Mouse (Mus musculus) ovary, adult 10 weeks (tissue): ENCODE measurements around the gene Zer1. TPM values are rescaled to one million over a fixed set of nuclear protein-coding genes. Genes with fewer than 3 reads are reported as not detected.

Source experiments
- polyA plus RNA-seq: library from polyadenylated mRNA; stranded (reverse); fragments of 350-450 nt; fragmentation: Illumina TruSeq; extraction: RNeasy Lipid Tissue Mini Kit (QIAGEN cat#74804); gene quantifications from one replicate; pipeline ENCODE4 v1.2.3, GENCODE M21; 2014

Zer1 gene
- 1.5 TPM for polyA plus RNA-seq

GRCm38 (mm10) chr2:30124472-30125274, at the start of gene Zer1:
TSS of gene Zer1 (minus strand) at chr2:30124585.

GRCm38 (mm10) chr2:30171371-30171996, 47.1 kb upstream of the Zer1 start, which contains the start of gene Endog:
TSS of gene Endog (plus strand) at chr2:30171493.

GRCm38 (mm10) chr2:30133613-30134377, 9.4 kb upstream of the Zer1 start, which contains the start of gene Tbc1d13:
TSS of gene Tbc1d13 (plus strand) at chr2:30133746.

GRCm38 (mm10) chr2:30093471-30094207, 30.7 kb downstream of the Zer1 start, which contains the start of gene Zdhhc12:
TSS of gene Zdhhc12 (minus strand) at chr2:30093648.

GRCm38 (mm10) chr2:30077502-30078348, 46.7 kb downstream of the Zer1 start, which contains the start of gene Pkn3:
TSS of gene Pkn3 (plus strand) at chr2:30077684.

GRCm38 (mm10) chr2:30057223-30057904, 67.0 kb downstream of the Zer1 start, which contains the start of gene Set:
TSS of gene Set (plus strand) at chr2:30057378.

GRCm38 (mm10) chr2:30048699-30049388, 75.5 kb downstream of the Zer1 start, which contains the start of gene Wdr34:
TSS of gene Wdr34 (minus strand) at chr2:30048881.

Other genes starting within 250 kb of the Zer1 start
- gene Odf2, start 235.4 kb downstream of the Zer1 start, polyA plus RNA-seq: 10.1 TPM
- gene Gle1, start 189.2 kb downstream of the Zer1 start, polyA plus RNA-seq: 10.7 TPM
- 52.6 TPM for gene Sptan1, start 159.0 kb downstream of the Zer1 start, polyA plus RNA-seq
- gene Wdr34, start 75.7 kb downstream of the Zer1 start, polyA plus RNA-seq: 0.83 TPM
- 804 TPM for gene Set, start 67.2 kb downstream of the Zer1 start, polyA plus RNA-seq
- gene Pkn3, start 46.9 kb downstream of the Zer1 start, polyA plus RNA-seq: not detected
- 1.3 TPM for gene Zdhhc12, start 30.9 kb downstream of the Zer1 start, polyA plus RNA-seq
- gene Tbc1d13, start 9.2 kb upstream of the Zer1 start, polyA plus RNA-seq: 11.6 TPM
- not detected for gene Endog, start 46.9 kb upstream of the Zer1 start, polyA plus RNA-seq
- 1.5 TPM for gene Spout1, start 53.9 kb upstream of the Zer1 start, polyA plus RNA-seq
- 0.31 TPM for gene Kyat1, start 81.3 kb upstream of the Zer1 start, polyA plus RNA-seq
- gene Lrrc8a, start 113.1 kb upstream of the Zer1 start, polyA plus RNA-seq: 2.5 TPM
- not detected for gene Gm28035, start 116.0 kb upstream of the Zer1 start, polyA plus RNA-seq
- gene Phyhd1, start 141.6 kb upstream of the Zer1 start, polyA plus RNA-seq: 2.3 TPM
- 7.3 TPM for gene Gm28038, start 156.5 kb upstream of the Zer1 start, polyA plus RNA-seq
- 6.8 TPM for gene Dolk, start 161.7 kb upstream of the Zer1 start, polyA plus RNA-seq
- 31.1 TPM for gene Nup188, start 161.8 kb upstream of the Zer1 start, polyA plus RNA-seq
- not detected for gene Sh3glb2, start 234.8 kb upstream of the Zer1 start, polyA plus RNA-seq
- gene Miga2, start 239.6 kb upstream of the Zer1 start, polyA plus RNA-seq: 0.29 TPM